Mouse (Mus musculus): Measurements from ENCODE around the gene Mrpl49. TPM values are rescaled to one million over a fixed set of nuclear protein-coding genes. Genes with fewer than 3 reads are reported as not detected.

Gene Mrpl49
- total RNA-seq, 2 experiments from 2014 or later, result 53.3 to 59.7 TPM

GRCm38 (mm10) chr19:6042293-6042692 lies 15.3 kb downstream of the Mrpl49 start:
- DNase-seq (ENCODE audit: low spot score in 2 of 2), result no peak

GRCm38 (mm10) chr19:6040002-6040401 lies 17.6 kb downstream of the Mrpl49 start:
- no peak for DNase-seq (ENCODE audit: low spot score in 2 of 2)

- no peak for DNase-seq (ENCODE audit: low spot score in 2 of 2)
Observed at GRCm38 (mm10) chr19:6038326-6038725, 19.3 kb downstream of the Mrpl49 start.

- no peak for DNase-seq (ENCODE audit: low spot score in 2 of 2)
Observed at GRCm38 (mm10) chr19:6037695-6038094, 19.9 kb downstream of the Mrpl49 start.

GRCm38 (mm10) chr19:6035966-6036585 lies 21.5 kb downstream of the Mrpl49 start:
- no peak for DNase-seq (ENCODE audit: low spot score in 2 of 2)

GRCm38 (mm10) chr19:6030520-6031280 lies 26.9 kb downstream of the Mrpl49 start:
- no peak for DNase-seq (ENCODE audit: low spot score in 2 of 2)

GRCm38 (mm10) chr19:6029426-6029825 lies 28.2 kb downstream of the Mrpl49 start:
- DNase-seq (ENCODE audit: low spot score in 2 of 2), result no peak

GRCm38 (mm10) chr19:6028991-6029390 lies 28.6 kb downstream of the Mrpl49 start:
- DNase-seq (ENCODE audit: low spot score in 2 of 2), result no peak

GRCm38 (mm10) chr19:6023930-6024329 lies 33.7 kb downstream of the Mrpl49 start:
- peak in 1 of 2 experiments; percentile 41 for DNase-seq (ENCODE audit: low spot score in 2 of 2)

- DNase-seq (ENCODE audit: low spot score in 2 of 2), result no peak
Observed at GRCm38 (mm10) chr19:6023059-6023458, 34.5 kb downstream of the Mrpl49 start.

GRCm38 (mm10) chr19:6020276-6020675 lies 37.3 kb downstream of the Mrpl49 start:
- no peak for DNase-seq (ENCODE audit: low spot score in 2 of 2)

GRCm38 (mm10) chr19:6018142-6019089 lies 39.2 kb downstream of the Mrpl49 start:
- peak; percentile 84 to 89 for DNase-seq (ENCODE audit: low spot score in 2 of 2)

GRCm38 (mm10) chr19:6016532-6016931 lies 41.1 kb downstream of the Mrpl49 start:
- no peak for DNase-seq (ENCODE audit: low spot score in 2 of 2)

GRCm38 (mm10) chr19:6015511-6016315 lies 41.9 kb downstream of the Mrpl49 start, which contains the start of gene Capn1:
Capn1 (minus strand) TSS chr19:6015897.
- DNase-seq (ENCODE audit: low spot score in 2 of 2), result peak; percentile 69 to 70

- DNase-seq (ENCODE audit: low spot score in 2 of 2), result peak; percentile 47 to 56
Observed at GRCm38 (mm10) chr19:6014991-6015510, 42.5 kb downstream of the Mrpl49 start.

- no peak for DNase-seq (ENCODE audit: low spot score in 2 of 2)
Observed at GRCm38 (mm10) chr19:6013691-6014090, 43.9 kb downstream of the Mrpl49 start.

- DNase-seq (ENCODE audit: low spot score in 2 of 2), result no peak
Observed at GRCm38 (mm10) chr19:6009137-6009536, 48.4 kb downstream of the Mrpl49 start.

GRCm38 (mm10) chr19:6007013-6007412 lies 50.6 kb downstream of the Mrpl49 start:
- no peak for DNase-seq (ENCODE audit: low spot score in 2 of 2)

- DNase-seq (ENCODE audit: low spot score in 2 of 2), result no peak
Observed at GRCm38 (mm10) chr19:6005541-6005940, 52.0 kb downstream of the Mrpl49 start.

All from adrenal gland, adult 18-20 months (tissue).